ENCODE assay signal across 25 mouse cellular contexts in genomic region chr13:50982005-50982404, GRCm38 (mm10).
"Had no signal": no experiment of that assay in that cellular context is flagged by ENCODE, and none has a peak within 500 bp of the region (broad histone marks: within the 10 kb centered on the region; RNA-seq: fewer than 3 reads in every experiment).

No protein-coding gene starts in this region.

- H3K36me3 ChIP-seq: heart, embryonic 10.5 days; heart, embryonic 12.5 days; hindbrain, embryonic 10.5 days; hindbrain, embryonic 12.5 days; intestine, embryonic 15.5 days; liver, embryonic 13.5 days had no signal

- H3K4me1 ChIP-seq: heart, embryonic 10.5 days; heart, embryonic 12.5 days; hindbrain, embryonic 10.5 days; hindbrain, embryonic 12.5 days; intestine, embryonic 15.5 days; liver, embryonic 13.5 days had no signal

- H3K27ac ChIP-seq: heart, embryonic 10.5 days; hindbrain, embryonic 10.5 days; hindbrain, embryonic 12.5 days; hindbrain, embryonic 14.5 days; intestine, embryonic 15.5 days; liver, embryonic 13.5 days had no signal

- H3K9me3 ChIP-seq: heart, embryonic 10.5 days; hindbrain, embryonic 12.5 days; intestine, embryonic 15.5 days; liver, embryonic 13.5 days had no signal

- H3K9ac ChIP-seq: forebrain, postnatal 0 days; heart, embryonic 12.5 days; hindbrain, embryonic 12.5 days; hindbrain, embryonic 14.5 days; intestine, embryonic 15.5 days; liver, embryonic 13.5 days had no signal

- ATAC-seq: forebrain, postnatal 0 days; hindbrain, embryonic 16.5 days; inflammation-experienced regulatory T-cells, adult 6 months; intestine, embryonic 15.5 days; intestine, postnatal 0 days had no signal

- H3K27me3 ChIP-seq: heart, embryonic 12.5 days; hindbrain, embryonic 12.5 days; intestine, embryonic 15.5 days; liver, embryonic 13.5 days had no signal

- H3K4me2 ChIP-seq: heart, embryonic 12.5 days; hindbrain, embryonic 12.5 days; hindbrain, embryonic 14.5 days; intestine, embryonic 15.5 days; liver, embryonic 11.5 days; liver, embryonic 13.5 days had no signal

- DNase-seq: forebrain, postnatal 0 days; gastrocnemius, postnatal 14 days; heart, adult 18-20 months; heart, postnatal 10 days; heart, postnatal 4 days; kidney, adult 18-20 months; kidney, adult 8-10 months; kidney, postnatal 10 days; kidney, postnatal 25 days; kidney, postnatal 4 days; layer of hippocampus, adult 9-11 months; layer of hippocampus, postnatal 36 days; left cerebral cortex, postnatal 4 days; liver; liver, embryonic 13.5 days had no signal

- H3K4me3 ChIP-seq: heart, embryonic 10.5 days; heart, embryonic 12.5 days; hindbrain, embryonic 10.5 days; hindbrain, embryonic 12.5 days; intestine, embryonic 15.5 days; liver, embryonic 13.5 days had no signal
